Mouse (Mus musculus) heart, embryonic 13.5 days (tissue): ENCODE measurements at regions not wholly inside any gene's neighbourhood (a gene's known extent, or its start where the extent isn't known, plus 50 kb on each side); places are given as distances from the start of the nearest gene placed in this dataset.

Experiments used
- ATAC-seq: fragments of 200-750 bp; cut with Nextera tagmentation; 2 replicates; pipeline ENCODE4 v1.8.0; 2017; ENCODE audit warnings: moderate TSS enrichment; ENCODE audit not compliant: insufficient number of reproducible peaks, low FRiP score, low TSS enrichment; ENCODE audit errors: extremely low read depth
- H3K27ac ChIP-seq: fragments of 300-500 bp; sonication (generic); replicated peaks from 2 replicates; pipeline ENCODE4 v1.5.1; 2015; ENCODE audit warnings: moderate library complexity, mild to moderate bottlenecking, inconsistent platforms
- H3K27me3 ChIP-seq: fragments of 300-500 bp; sonication (generic); replicated peaks from 2 replicates; pipeline ENCODE4 v1.6.1; 2015; ENCODE audit warnings: mild to moderate bottlenecking, inconsistent platforms
- H3K36me3 ChIP-seq: fragments of 300-500 bp; sonication (generic); 2 replicates; pipeline ENCODE4 v1.6.1; 2015; ENCODE audit warnings: mild to moderate bottlenecking, inconsistent platforms
- H3K4me1 ChIP-seq: fragments of 300-500 bp; sonication (generic); 2 replicates; pipeline ENCODE4 v1.6.1; 2015; ENCODE audit warnings: inconsistent platforms
- H3K4me2 ChIP-seq: fragments of 300-500 bp; sonication (generic); 2 replicates; pipeline ENCODE4 v1.6.1; 2015; ENCODE audit warnings: inconsistent platforms, mild to moderate bottlenecking, moderate library complexity
- H3K4me3 ChIP-seq: fragments of 300-500 bp; sonication (generic); 2 replicates; pipeline ENCODE4 v1.5.1; 2015; ENCODE audit warnings: moderate library complexity, mild to moderate bottlenecking, inconsistent platforms
- H3K9ac ChIP-seq: fragments of 300-500 bp; sonication (generic); 2 replicates; pipeline ENCODE4 v1.6.1; 2015; ENCODE audit warnings: inconsistent platforms, mild to moderate bottlenecking, moderate library complexity
- H3K9me3 ChIP-seq: fragments of 300-500 bp; sonication (generic); 2 replicates; pipeline ENCODE4 v1.6.1; 2016; ENCODE audit warnings: inconsistent platforms
- WGBS: fragments of 180-500 bp; shearing (Covaris S2); methylation state at CpG from one replicate; pipeline ENCODE4 v1.1.7; 2015; ENCODE audit warnings: mixed read lengths; 5-methylcytosine and 5-hydroxymethylcytosine counted together

DNA sequence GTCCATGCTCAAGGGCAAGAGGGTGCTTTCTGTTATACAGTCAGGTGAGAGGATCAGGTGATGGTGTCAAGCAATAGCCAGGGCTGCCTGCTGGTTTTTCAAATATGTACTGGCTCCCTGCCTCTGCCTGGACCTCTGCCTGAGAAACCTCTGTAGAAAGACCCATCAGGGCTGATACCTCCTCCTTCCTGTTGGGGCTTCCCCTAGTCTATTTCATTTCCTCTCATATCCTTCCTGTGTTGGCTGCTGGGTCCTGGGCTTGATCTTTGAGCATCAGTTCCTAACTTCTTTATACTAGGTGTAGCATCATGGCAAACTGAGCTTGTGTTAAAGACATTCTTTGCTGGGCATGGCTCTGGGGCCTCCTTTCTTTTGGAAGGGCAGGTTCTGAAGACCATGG, 89.5 kb downstream of the Tmem38b start:
- ATAC-seq, result no peak
- H3K36me3 ChIP-seq, result no peaks in the 10 kb centered on the region
- no peak overlapping the region for H3K4me2 ChIP-seq
- no peaks in the 10 kb centered on the region for H3K4me1 ChIP-seq
- H3K9me3 ChIP-seq, result no peaks in the 10 kb centered on the region
- H3K27me3 ChIP-seq, result no peaks in the 10 kb centered on the region
- no peak overlapping the region for H3K27ac ChIP-seq
- H3K9ac ChIP-seq, result no peak overlapping the region
- no peak overlapping the region for H3K4me3 ChIP-seq

DNA sequence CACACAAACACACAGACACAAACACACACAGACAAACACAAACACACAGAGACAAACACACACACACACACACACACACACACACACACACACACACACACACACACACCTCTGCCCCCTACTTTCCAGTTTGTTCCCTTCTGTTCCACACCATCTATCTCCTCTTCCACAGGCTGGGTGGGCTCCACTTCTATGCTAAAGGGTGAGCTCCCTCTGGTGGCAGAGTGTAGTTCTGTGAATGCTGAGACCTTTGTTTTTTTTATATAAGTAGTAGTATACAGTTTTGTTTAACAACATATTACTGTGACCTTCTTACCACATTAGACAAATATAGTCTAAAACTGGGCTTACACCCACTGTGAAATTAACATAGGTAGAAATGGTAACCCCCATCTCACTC, 93.3 kb downstream of the Tmem38b start:
- Histone ChIP-seq H3K4me1 (no peaks in the 10 kb centered on the region), H3K27me3 (no peaks in the 10 kb centered on the region), H3K4me2 (no peak overlapping the region), H3K36me3 (no peaks in the 10 kb centered on the region), H3K27ac (no peak overlapping the region), H3K9ac (no peak overlapping the region), H3K4me3 (no peak overlapping the region), H3K9me3 (no peaks in the 10 kb centered on the region)
- ATAC-seq, result no peak

DNA sequence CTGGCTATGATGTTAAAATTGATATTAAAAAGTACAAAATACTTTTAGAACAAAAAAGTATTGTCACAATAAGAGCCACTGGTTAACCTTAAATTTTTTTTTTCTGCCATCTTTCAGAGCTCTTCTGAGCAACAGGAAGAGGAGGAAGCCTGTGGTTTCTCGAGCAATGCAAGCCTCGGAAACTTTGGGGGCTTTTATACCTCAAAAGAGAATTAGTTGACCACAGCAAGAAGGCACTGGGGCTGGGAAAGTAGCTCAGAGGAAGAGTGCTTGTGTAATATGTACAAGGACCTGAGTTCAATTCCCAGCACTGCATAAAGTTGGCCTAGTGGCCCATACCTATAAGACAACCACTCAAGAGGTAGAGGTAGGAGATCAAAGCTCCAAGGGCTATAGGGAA, 94.7 kb downstream of the Tmem38b start:
- Histone ChIP-seq H3K9me3 (no peaks in the 10 kb centered on the region), H3K27ac (no peak overlapping the region), H3K4me2 (no peak overlapping the region), H3K27me3 (no peaks in the 10 kb centered on the region), H3K36me3 (no peaks in the 10 kb centered on the region), H3K4me1 (no peaks in the 10 kb centered on the region), H3K4me3 (no peak overlapping the region), H3K9ac (no peak overlapping the region)
- WGBS, result 57% methylated on average over 2 of the region's 2 CpGs
- ATAC-seq, result no peak

DNA sequence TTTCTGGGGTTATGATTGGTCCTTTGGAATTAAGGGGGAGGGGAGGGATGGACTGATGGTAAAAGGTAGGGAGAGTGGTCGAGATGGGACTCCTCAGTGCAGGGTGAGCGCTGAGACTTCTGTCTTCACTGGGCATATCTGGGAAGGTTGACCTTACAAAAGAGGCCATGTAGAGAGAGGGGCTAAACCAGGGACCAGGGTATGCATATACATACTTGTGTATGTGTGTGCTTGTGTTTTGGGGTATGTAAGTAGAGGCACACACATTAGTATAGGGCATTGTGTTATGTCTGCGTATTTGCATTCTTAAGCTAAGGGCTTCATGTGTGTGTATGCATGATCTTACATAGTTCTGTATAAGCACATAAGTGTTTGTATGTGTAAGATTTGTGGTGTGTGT, 105.2 kb downstream of the Tmem38b start:
- Histone ChIP-seq H3K4me3 (no peak overlapping the region), H3K9me3 (no peaks in the 10 kb centered on the region), H3K9ac (no peak overlapping the region), H3K36me3 (no peaks in the 10 kb centered on the region), H3K27me3 (peaks cover 9% of the 10 kb centered on the region), H3K4me2 (peak overlapping the region; percentile 68; the same call in 1 of the 2 replicates), H3K4me1 (peaks cover 10% of the 10 kb centered on the region), H3K27ac (no peak overlapping the region)
- 77% methylated on average over 3 of the region's 3 CpGs for WGBS
- no peak for ATAC-seq

DNA sequence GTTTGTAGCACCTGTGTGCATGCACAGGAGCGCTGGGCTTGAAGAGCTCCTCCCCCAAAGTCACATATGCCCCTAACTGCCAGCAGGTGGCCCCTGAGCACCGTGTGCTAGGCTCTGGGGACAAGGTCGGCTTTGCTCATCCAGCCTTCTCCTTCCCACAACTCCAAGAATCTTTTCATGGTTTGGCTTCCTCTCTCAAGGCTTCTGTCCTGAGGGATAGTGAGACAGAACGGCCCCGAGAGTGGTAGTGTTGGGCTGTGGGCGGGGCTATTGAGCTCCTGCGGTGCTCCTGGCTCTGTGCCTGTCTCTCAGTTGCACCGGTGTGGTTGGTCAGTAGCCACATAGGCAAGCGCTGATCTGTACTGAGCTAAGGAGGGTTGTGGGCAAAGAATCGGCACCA, 105.7 kb downstream of the Tmem38b start:
- peak overlapping the region; percentile 43 for H3K4me3 ChIP-seq
- H3K27me3 ChIP-seq, result peaks cover 9% of the 10 kb centered on the region
- ATAC-seq, result no peak; the same call in 1 of the 2 replicates
- no peaks in the 10 kb centered on the region for H3K36me3 ChIP-seq
- 9% methylated on average over 10 of the region's 10 CpGs for WGBS
- no peak overlapping the region for H3K27ac ChIP-seq
- H3K9me3 ChIP-seq, result no peaks in the 10 kb centered on the region
- peak overlapping the region; percentile 68 for H3K4me2 ChIP-seq
- peak overlapping the region; percentile 72 for H3K9ac ChIP-seq
- peaks cover 10% of the 10 kb centered on the region for H3K4me1 ChIP-seq

DNA sequence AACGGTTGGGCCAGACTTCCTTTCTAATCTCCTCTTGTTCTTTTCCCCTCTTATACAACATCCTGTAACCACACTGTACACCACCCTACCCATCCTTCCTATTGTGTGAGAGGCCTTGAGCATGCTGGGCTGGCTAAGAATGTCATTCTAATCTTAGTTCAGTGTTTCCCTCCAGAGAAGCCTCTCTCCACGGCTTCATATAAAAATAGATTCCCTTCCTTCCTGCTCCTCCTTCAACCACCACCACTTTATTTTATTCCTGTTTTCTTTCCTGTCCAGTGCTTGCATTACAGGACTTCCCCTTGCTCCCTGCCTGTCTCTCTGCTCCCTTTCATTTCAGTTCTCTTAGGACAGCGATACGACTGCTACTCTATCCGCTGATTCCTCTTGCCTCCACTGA, 109.5 kb downstream of the Tmem38b start:
- H3K9ac ChIP-seq, result no peak overlapping the region
- WGBS, result 34% methylated on average over 5 of the region's 5 CpGs
- no peaks in the 10 kb centered on the region for H3K9me3 ChIP-seq
- peaks cover 10% of the 10 kb centered on the region for H3K4me1 ChIP-seq
- H3K27ac ChIP-seq, result peak overlapping the region; percentile 50; the same call in 1 of the 2 replicates
- H3K4me2 ChIP-seq, result no peak overlapping the region
- no peaks in the 10 kb centered on the region for H3K36me3 ChIP-seq
- peaks cover 9% of the 10 kb centered on the region for H3K27me3 ChIP-seq
- ATAC-seq, result no peak
- no peak overlapping the region for H3K4me3 ChIP-seq

DNA sequence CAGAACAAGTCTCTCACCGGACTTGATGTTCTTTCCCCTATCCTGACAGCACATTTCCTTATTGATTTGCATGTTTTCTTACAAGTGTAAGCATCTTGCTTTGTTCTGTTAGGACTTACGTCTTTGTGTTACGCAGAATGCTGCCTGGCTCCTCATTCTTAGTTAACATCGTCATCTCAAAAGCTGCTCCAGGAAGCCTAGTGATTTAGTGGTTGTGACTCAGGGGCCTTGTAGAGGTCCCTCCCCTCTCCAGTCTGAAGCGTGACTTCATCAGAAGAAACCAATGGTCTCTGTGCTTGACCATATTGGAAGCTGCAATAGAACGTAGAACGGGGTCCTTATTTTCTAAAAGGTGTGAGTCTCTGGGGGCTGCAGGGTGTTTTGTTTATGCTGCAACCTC, 122.9 kb downstream of the Tmem38b start:
- H3K4me3 ChIP-seq, result no peak overlapping the region
- H3K27ac ChIP-seq, result no peak overlapping the region
- no peaks in the 10 kb centered on the region for H3K36me3 ChIP-seq
- no peak overlapping the region for H3K4me2 ChIP-seq
- no peaks in the 10 kb centered on the region for H3K9me3 ChIP-seq
- H3K27me3 ChIP-seq, result no peaks in the 10 kb centered on the region
- WGBS, result 82% methylated on average over 7 of the region's 7 CpGs
- no peak for ATAC-seq
- H3K4me1 ChIP-seq, result peaks cover 20% of the 10 kb centered on the region
- H3K9ac ChIP-seq, result no peak overlapping the region

DNA sequence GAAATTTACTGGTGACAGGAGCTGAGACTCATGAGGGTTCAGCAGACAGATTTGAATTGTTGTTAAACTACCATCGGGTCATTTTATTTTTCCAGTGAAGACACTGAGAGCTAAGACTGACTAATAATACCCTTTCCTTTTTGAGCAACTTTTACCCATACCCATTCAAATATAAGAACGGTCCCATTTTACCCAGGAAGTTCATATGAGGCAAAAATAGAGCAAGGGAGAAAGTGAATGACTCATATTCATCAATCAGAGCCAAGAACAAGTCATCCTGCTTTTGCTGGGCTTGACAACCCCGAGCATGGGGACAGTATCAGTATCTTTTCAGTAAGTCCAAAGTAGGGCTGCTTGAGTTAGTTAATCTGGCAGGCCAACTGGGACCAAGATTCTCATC, 123.3 kb downstream of the Tmem38b start:
- no peaks in the 10 kb centered on the region for H3K36me3 ChIP-seq
- H3K9me3 ChIP-seq, result no peaks in the 10 kb centered on the region
- H3K27ac ChIP-seq, result no peak overlapping the region
- 70% methylated on average over 3 of the region's 3 CpGs for WGBS
- no peak overlapping the region for H3K4me3 ChIP-seq
- no peak overlapping the region for H3K9ac ChIP-seq
- peaks cover 20% of the 10 kb centered on the region for H3K4me1 ChIP-seq
- H3K27me3 ChIP-seq, result no peaks in the 10 kb centered on the region
- no peak overlapping the region for H3K4me2 ChIP-seq
- no peak for ATAC-seq

DNA sequence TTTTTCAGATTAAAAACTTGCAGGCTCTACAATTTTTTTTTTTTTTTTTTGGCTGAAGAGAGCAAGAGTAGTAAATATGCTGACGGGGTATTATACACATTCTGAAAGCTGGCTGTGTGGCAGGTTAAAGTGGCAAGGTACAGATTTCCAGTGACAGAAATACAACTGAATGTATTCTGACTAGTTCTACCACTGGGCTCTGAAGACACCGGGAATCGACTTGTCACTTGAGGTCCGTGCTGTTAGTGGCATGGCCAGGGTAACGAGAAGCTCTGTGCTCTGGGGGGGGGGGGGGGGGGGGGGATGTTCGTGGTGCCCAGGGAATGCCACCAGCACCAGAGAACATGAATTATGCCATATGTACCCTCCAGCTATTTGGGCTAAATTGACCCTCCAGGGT, 124.7 kb downstream of the Tmem38b start:
- no peaks in the 10 kb centered on the region for H3K27me3 ChIP-seq
- H3K36me3 ChIP-seq, result no peaks in the 10 kb centered on the region
- H3K4me3 ChIP-seq, result no peak overlapping the region
- H3K27ac ChIP-seq, result no peak overlapping the region
- WGBS, result 57% methylated on average over 6 of the region's 6 CpGs
- no peaks in the 10 kb centered on the region for H3K9me3 ChIP-seq
- H3K4me2 ChIP-seq, result no peak overlapping the region
- no peak overlapping the region for H3K9ac ChIP-seq
- H3K4me1 ChIP-seq, result peaks cover 20% of the 10 kb centered on the region
- ATAC-seq, result no peak

DNA sequence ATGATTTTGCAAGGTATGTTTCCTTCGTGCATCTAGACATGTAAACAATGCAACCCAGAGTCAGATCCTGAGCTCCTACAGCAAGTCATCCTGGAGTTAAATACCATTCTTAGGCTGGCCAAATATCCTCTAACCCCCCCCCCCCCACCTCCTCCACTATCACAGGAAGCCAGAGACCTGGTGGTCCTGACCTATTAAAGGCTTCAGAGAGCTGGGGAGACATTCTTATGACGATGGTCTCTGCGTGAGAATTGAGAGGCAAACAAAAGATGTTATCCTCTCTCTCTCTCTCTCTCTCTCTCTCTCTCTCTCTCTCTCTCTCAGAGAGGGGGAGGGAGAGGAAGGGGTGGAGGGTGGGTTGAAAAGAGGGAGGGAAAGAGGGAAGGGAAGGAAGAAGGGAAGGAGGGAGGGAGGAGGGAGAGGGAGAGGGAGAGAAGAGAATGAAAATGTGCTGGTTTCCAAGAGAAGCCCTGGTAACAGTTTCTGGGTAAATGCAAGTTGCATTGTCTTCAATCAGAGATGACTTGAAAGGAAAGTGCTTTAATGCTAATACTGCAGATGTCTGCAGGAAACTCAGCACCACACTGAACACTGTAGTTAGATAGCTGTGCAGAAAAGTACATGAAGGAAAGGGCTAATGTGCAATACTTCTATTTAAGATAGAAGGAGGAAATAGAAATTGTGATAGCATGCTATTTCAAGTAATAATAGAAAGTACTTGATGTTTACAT, 125.3 kb downstream of the Tmem38b start:
- WGBS, result 15% methylated on average over 3 of the region's 3 CpGs
- peaks cover 20% of the 10 kb centered on the region for H3K4me1 ChIP-seq
- H3K27me3 ChIP-seq, result no peaks in the 10 kb centered on the region
- H3K9me3 ChIP-seq, result no peaks in the 10 kb centered on the region
- no peaks in the 10 kb centered on the region for H3K36me3 ChIP-seq
- H3K4me3 ChIP-seq, result no peak overlapping the region
- H3K4me2 ChIP-seq, result no peak overlapping the region
- no peak overlapping the region; the same call in 1 of the 2 replicates for H3K27ac ChIP-seq
- ATAC-seq, result no peak
- H3K9ac ChIP-seq, result no peak overlapping the region

DNA sequence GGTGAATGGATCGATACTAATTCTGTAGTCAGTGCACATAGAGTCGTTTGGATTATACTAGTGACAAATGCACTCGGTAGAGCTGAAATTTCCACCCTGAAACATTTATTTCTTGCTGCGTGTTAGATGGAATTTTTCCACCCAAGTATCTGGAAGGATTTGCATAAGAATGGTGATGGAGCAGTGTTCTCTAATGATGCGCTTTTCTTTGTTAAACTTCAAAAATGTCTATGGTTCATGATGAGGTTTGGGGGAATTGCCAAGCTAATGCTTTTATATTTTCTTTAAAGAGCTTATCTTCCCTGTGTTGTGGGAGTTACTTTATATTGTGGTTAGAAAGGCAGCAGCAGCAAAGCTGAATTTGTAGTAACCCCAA, 125.9 kb downstream of the Tmem38b start:
- no peak for ATAC-seq
- WGBS, result 69% methylated on average over 5 of the region's 5 CpGs
- Histone ChIP-seq H3K9ac (no peak overlapping the region), H3K27me3 (no peaks in the 10 kb centered on the region), H3K4me1 (peaks cover 20% of the 10 kb centered on the region), H3K36me3 (no peaks in the 10 kb centered on the region), H3K4me3 (no peak overlapping the region), H3K9me3 (no peaks in the 10 kb centered on the region), H3K4me2 (no peak overlapping the region), H3K27ac (peak overlapping the region; percentile 41; the same call in 1 of the 2 replicates)

DNA sequence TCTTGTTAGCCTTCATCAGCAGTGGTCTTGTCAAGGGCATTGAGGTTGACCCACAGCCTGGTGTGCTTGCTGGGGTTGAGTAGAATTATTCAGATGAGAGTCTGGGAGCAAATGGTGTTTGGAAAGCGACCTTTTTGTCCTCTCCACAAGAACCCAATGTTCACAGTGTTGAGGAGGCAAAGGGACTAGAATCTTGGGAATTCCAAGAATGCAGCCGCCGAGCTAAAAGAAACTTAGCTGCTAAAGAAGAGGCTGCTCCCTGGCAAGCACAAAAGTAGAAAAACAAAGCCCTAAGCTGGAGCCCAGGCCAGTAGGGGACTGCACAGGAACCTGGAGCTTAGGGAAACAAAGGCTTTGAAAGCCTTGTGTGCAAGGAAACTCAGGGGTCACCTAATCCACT, 126.4 kb downstream of the Tmem38b start:
- no peaks in the 10 kb centered on the region for H3K9me3 ChIP-seq
- H3K36me3 ChIP-seq, result no peaks in the 10 kb centered on the region
- peak overlapping the region; percentile 41 for H3K27ac ChIP-seq
- H3K4me1 ChIP-seq, result peaks cover 20% of the 10 kb centered on the region
- no peak overlapping the region for H3K9ac ChIP-seq
- H3K4me2 ChIP-seq, result no peak overlapping the region
- no peak for ATAC-seq
- H3K27me3 ChIP-seq, result no peaks in the 10 kb centered on the region
- WGBS, result 5% methylated on average over 3 of the region's 3 CpGs
- H3K4me3 ChIP-seq, result no peak overlapping the region
